Mouse (Mus musculus): ENCODE measurements around the gene Dock6.

Dock6 gene

DNA sequence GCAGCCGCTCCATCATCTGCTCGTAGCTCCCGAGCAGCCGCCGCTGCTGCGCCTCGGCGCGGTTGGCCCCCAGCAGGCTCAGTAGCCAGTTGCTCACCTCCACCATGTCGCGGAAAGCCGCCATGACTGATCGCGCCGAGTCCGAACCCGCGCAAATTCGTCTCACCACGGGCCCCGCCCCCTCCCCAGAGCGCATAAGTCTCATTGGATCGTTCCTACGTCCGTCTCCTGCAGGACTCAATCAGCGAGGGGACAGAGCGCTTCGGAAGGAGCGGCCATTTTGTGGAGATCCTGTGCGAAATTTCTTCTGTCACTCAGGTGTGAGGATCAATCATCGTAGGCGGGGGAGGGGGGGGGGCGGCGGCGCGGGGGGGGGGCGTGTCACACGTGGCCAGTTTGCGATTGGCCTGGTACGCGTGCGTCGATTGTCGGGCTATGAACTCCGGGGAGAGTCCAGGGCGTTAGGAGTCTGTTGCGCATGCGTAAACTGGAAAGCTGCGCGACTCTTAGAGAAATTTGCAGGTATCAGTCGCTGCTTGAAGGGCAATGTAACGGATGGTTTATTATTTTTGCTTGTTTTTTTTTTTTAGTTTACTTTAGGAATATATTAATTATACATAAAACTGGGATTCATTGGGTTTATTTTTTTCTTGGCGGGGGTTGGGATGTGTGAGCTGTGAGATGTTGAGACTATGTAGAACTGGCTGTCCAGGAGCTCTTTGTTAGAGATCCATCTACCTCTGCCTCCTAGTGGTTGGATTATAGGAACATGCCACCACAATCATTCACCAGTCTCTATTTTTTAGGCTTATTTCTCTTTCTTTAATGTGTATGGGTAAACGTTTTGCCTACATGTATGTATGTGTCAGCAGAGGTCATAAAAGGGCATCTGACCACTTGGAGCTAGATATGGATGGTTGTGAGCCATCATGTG lies 92.0 kb downstream of the Dock6 start, which contains the start of gene Spc24:
Spc24 (minus strand) TSS at position 149 of the 934 bp plus-strand sequence.
- peak; percentile 43 for TF ChIP-seq CTCF (conservative IDR thresholded peaks at IDR 0.05; ENCODE audit: low read length)
- no peak for TF ChIP-seq NANOG (IDR thresholded peaks at IDR 0.05; ENCODE audit: borderline replicate concordance, low read length)
- H3K9me3 ChIP-seq (ENCODE audit: low read length): no peaks in the 10 kb centered on the region
- peaks cover 39% of the 10 kb centered on the region for H3K36me3 ChIP-seq (ENCODE audit: insufficient read depth, low read length)
- H3K4me3 ChIP-seq (replicated peaks; ENCODE audit: low read length): peak within 1 kb of the TSS; percentile 98
- peaks cover 83% of the 10 kb centered on the region for H3K4me1 ChIP-seq (replicated peaks; ENCODE audit: low read depth, low read length)
- no peaks in the 10 kb centered on the region for H3K27me3 ChIP-seq (ENCODE audit: insufficient read depth, low read length)

DNA sequence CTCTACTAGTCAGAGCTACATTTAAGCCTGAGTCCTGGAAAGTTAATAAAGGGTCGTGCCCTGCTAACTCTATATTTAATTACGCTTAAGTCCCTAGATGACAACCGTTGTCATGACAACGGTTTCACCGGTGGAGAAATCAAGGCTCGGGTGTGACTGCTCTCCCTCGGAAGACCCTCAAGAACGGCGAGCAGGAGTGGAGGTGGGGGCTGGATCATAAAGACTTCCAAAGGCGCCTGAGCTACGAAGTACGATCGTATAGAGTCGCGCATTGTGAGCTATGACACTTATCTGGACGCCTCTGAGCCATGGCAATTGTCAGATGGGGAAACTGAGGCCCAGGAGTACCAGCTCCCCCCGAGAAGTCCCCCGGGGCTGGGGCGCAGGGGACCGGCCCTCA lies 92.7 kb downstream of the Dock6 start:
- Histone ChIP-seq H3K36me3 (ENCODE audit: insufficient read depth, low read length) (peaks cover 46% of the 10 kb centered on the region), H3K4me1 (replicated peaks; ENCODE audit: low read depth, low read length) (peaks cover 85% of the 10 kb centered on the region), H3K4me3 (replicated peaks; ENCODE audit: low read length) (peak overlapping the region; percentile 98), H3K27me3 (ENCODE audit: insufficient read depth, low read length) (no peaks in the 10 kb centered on the region), H3K9me3 (ENCODE audit: low read length) (no peaks in the 10 kb centered on the region)
- TF ChIP-seq NANOG (IDR thresholded peaks at IDR 0.05; ENCODE audit: borderline replicate concordance, low read length): no peak

DNA sequence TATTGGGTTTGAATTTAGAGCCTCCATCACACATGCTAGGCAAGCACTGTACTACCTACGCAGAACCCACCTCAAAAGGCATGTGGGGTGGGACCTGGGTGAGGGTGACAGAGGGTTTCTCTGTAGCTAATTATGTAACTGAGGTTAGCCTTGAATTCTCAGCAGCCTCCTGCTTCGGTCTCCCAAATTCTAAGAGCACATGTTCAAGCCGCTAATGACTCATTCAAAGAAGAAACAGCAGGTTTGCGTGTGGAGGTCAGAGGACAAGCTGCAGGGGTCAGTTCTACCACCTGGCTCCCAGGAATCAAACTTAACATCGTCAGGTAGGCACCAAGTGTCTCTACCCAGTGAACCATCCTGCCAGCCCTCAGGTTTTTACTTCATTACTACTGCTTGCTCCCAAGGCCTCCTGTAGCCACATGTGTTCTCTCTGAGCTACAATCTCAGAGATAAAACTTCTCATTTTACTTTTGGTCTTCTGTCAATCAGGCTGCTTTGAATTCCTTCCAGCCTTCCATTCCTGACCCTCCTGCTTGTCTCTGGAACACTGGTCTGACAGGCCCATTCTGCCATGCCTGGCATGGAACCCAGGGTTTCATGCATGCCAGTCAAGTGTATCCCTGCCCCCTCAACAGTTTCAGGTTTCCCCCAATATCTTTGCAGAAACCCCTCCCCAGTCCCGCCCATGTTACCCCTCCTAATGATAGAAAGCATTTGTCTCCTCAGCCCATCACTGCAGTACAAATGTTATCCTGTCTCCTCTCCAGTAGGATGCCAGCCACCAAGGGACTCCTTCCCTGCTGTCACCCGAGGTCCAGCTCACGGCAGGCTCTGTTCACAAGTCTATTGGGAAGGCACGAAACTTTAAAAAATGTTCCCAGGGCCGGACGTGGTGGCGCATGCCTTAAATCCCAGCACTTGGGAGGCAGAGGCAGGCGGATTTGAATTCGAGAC lies 93.6 kb downstream of the Dock6 start:
- H3K4me3 ChIP-seq (replicated peaks; ENCODE audit: low read length): peak overlapping the region; percentile 98
- H3K36me3 ChIP-seq (ENCODE audit: insufficient read depth, low read length): peaks cover 55% of the 10 kb centered on the region
- H3K27me3 ChIP-seq (ENCODE audit: insufficient read depth, low read length): no peaks in the 10 kb centered on the region
- no peaks in the 10 kb centered on the region for H3K9me3 ChIP-seq (ENCODE audit: low read length)
- TF ChIP-seq CTCF (conservative IDR thresholded peaks at IDR 0.05; ENCODE audit: low read length): no peak
- no peak for TF ChIP-seq NANOG (IDR thresholded peaks at IDR 0.05; ENCODE audit: borderline replicate concordance, low read length)
- no peak for TF ChIP-seq POU5F1 (IDR thresholded peaks at IDR 0.05; ENCODE audit: borderline replicate concordance, low read length)
- H3K4me1 ChIP-seq (replicated peaks; ENCODE audit: low read depth, low read length): peaks cover 85% of the 10 kb centered on the region

DNA sequence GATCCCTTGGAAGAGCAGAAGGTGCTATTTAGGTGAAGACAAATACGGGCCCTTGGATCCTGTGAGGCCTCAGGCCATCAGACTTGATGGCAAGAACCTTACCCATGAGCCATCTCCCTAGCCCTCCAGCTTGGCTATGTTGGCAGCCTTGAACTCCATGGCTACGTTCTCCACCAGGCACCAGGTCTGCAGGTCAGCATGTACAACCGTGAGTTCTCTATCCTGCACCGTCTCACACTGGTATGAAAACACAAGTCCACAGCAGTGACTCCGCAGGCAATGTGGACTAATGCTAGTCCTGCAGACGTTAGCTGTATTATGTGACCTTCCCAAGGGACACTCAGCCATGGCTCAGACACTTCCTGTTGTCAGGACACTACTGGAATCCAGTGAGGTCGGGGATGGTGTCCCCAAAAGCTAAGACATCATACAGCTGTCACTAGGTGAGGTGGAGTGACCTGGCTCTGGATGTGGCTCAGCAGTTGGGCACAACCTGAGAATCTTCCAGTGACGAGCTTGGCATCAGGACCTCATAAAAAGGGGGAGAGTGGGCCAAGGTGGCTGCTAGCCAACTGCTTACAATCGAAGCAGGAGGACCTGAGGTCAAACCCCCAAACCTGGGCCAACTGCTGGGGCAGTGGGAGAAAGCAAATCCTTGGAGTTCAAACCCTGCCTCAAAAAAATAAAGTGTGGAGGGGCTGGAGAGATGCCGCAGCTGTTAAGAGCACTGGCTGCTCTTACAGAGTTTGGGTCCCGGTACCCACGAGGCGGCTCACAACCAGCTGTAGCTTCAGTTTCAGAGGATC lies 97.7 kb downstream of the Dock6 start:
- H3K4me1 ChIP-seq (replicated peaks; ENCODE audit: low read depth, low read length): peaks cover 93% of the 10 kb centered on the region
- no peaks in the 10 kb centered on the region for H3K27me3 ChIP-seq (ENCODE audit: insufficient read depth, low read length)
- peaks cover 72% of the 10 kb centered on the region for H3K36me3 ChIP-seq (ENCODE audit: insufficient read depth, low read length)
- H3K9me3 ChIP-seq (ENCODE audit: low read length): no peaks in the 10 kb centered on the region
- no peak for TF ChIP-seq POU5F1 (IDR thresholded peaks at IDR 0.05; ENCODE audit: borderline replicate concordance, low read length)
- no peak overlapping the region for H3K4me3 ChIP-seq (replicated peaks; ENCODE audit: low read length)

DNA sequence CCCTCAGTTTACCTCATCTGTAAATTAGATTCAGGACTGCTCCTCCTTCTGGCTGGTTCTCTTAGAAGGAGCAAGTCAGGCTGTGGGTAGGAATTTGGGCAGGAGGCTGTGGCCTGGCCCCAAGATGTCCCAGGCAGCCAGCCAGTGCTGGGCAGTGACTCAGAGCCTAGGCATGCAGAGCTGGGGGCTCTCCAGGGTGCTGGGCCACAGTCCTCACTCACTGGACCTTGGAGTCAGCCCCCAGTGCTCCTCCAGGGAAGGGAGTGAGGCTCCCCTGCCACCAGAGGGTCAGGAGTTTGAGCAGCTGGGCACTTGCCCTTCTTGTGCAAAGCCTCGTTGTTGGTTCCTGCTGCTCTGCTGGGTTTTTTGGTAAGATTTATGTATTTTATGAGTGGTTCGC lies 98.4 kb downstream of the Dock6 start:
- Histone ChIP-seq H3K36me3 (ENCODE audit: insufficient read depth, low read length) (peaks cover 76% of the 10 kb centered on the region), H3K9me3 (ENCODE audit: low read length) (no peaks in the 10 kb centered on the region), H3K27me3 (ENCODE audit: insufficient read depth, low read length) (no peaks in the 10 kb centered on the region), H3K4me1 (replicated peaks; ENCODE audit: low read depth, low read length) (peaks cover 94% of the 10 kb centered on the region), H3K4me3 (replicated peaks; ENCODE audit: low read length) (no peak overlapping the region)
- TF ChIP-seq NANOG (IDR thresholded peaks at IDR 0.05; ENCODE audit: borderline replicate concordance, low read length): no peak
- no peak for TF ChIP-seq POU5F1 (IDR thresholded peaks at IDR 0.05; ENCODE audit: borderline replicate concordance, low read length)
- no peak for TF ChIP-seq CTCF (conservative IDR thresholded peaks at IDR 0.05; ENCODE audit: low read length)

DNA sequence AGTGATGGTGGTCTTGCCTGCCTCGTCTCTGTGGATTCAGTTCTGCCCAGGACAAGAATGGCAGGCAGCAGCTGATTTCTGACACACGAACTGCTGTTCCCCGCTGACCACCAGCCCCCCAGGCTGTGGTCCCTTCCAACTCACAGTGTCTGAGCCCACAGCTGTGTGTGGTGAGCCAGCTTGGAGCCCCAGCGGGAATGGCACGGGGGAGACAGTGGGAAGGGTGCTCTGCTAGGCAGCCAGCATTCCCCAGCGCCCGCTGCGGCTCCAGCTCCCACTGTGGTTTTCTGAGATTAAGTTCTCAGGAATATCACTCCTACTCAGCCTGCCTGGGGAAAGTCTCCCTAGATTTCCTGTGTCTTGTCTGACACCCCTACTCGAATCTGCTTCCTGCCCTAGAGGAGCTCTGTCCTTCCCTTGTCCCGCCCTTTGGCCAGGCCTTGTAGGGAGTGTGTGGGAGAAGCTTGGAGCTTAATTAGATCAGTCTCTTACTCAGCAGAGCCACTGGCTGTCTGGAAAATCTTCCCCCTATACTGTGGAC lies 100.1 kb downstream of the Dock6 start:
- no peak for TF ChIP-seq NANOG (IDR thresholded peaks at IDR 0.05; ENCODE audit: borderline replicate concordance, low read length)
- TF ChIP-seq POU5F1 (IDR thresholded peaks at IDR 0.05; ENCODE audit: borderline replicate concordance, low read length): no peak
- TF ChIP-seq CTCF (conservative IDR thresholded peaks at IDR 0.05; ENCODE audit: low read length): no peak
- Histone ChIP-seq H3K4me1 (replicated peaks; ENCODE audit: low read depth, low read length) (peaks cover 86% of the 10 kb centered on the region), H3K27me3 (ENCODE audit: insufficient read depth, low read length) (no peaks in the 10 kb centered on the region), H3K36me3 (ENCODE audit: insufficient read depth, low read length) (peaks cover 76% of the 10 kb centered on the region), H3K9me3 (ENCODE audit: low read length) (no peaks in the 10 kb centered on the region), H3K4me3 (replicated peaks; ENCODE audit: low read length) (peak overlapping the region; percentile 30)

DNA sequence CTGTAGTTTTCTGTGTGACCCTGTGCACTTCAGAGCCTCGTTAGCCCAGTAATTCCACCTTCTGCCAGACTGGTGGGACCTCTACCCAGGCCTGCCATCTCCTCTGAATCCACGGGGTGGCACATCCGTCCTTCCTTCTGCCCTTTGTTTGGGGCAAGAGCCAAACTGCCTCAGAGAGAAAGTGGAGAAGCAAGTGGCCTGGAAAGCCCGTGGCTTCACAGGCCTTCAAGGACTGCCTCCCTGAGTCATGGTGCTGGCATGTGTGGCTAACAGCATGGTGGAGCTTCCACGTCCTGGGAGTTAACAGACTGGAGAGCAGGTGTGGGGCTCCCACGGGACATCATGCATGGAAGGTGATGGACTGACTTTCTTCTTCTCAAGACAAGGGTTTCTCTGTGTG lies 101.1 kb downstream of the Dock6 start:
- TF ChIP-seq NANOG (IDR thresholded peaks at IDR 0.05; ENCODE audit: borderline replicate concordance, low read length) (no peak), CTCF (conservative IDR thresholded peaks at IDR 0.05; ENCODE audit: low read length) (no peak), POU5F1 (IDR thresholded peaks at IDR 0.05; ENCODE audit: borderline replicate concordance, low read length) (no peak)
- H3K9me3 ChIP-seq (ENCODE audit: low read length): no peaks in the 10 kb centered on the region
- H3K4me1 ChIP-seq (replicated peaks; ENCODE audit: low read depth, low read length): peaks cover 82% of the 10 kb centered on the region

More for the DNA sequence above, 101.1 kb downstream of the Dock6 start:
- Histone ChIP-seq H3K36me3 (ENCODE audit: insufficient read depth, low read length) (peaks cover 76% of the 10 kb centered on the region), H3K4me3 (replicated peaks; ENCODE audit: low read length) (no peak overlapping the region), H3K27me3 (ENCODE audit: insufficient read depth, low read length) (no peaks in the 10 kb centered on the region)

Data from E14TG2a.4 (cell line).